ENCODE assay signal across 8 mouse cellular contexts in genomic region chr7:80687721-80688555, GRCm38 (mm10). TPM values are rescaled to one million over a fixed set of nuclear protein-coding genes. Genes with fewer than 3 reads are reported as not detected.
DNase-seq lines count a peak whose midpoint lies in the region; ATAC-seq and TF ChIP-seq lines count a peak whose summit lies in the region.

No protein-coding gene starts in this region.

- ATAC-seq in neural tube, embryonic 14.5 days (ENCODE audit: low read depth) = peak; percentile 63

- no peaks in the 10 kb centered on the region; the same call in 1 of the 2 replicates for H3K27me3 ChIP-seq in neural tube, embryonic 14.5 days (ENCODE audit: control insufficient read depth, insufficient read depth, low read length)

- peak overlapping the region; percentile 92 for H3K27ac ChIP-seq in layer of hippocampus, adult 2 months
- peak overlapping the region; percentile 97 for H3K27ac ChIP-seq in neural tube, embryonic 14.5 days (ENCODE audit: low read depth, low read length)

- no peaks in the 10 kb centered on the region for H3K36me3 ChIP-seq in neural tube, embryonic 14.5 days (ENCODE audit: control insufficient read depth, insufficient read depth, low read length)

- H3K4me1 ChIP-seq in neural tube, embryonic 14.5 days (ENCODE audit: control insufficient read depth, insufficient read depth, low read length) = 0 out of 2 replicates have a peak, but pooled peaks cover 5% of the 10 kb centered on the region

- H3K4me3 ChIP-seq in layer of hippocampus, adult 2 months = peak overlapping the region; percentile 73
- peak overlapping the region; percentile 88 for H3K4me3 ChIP-seq in neural tube, embryonic 14.5 days (ENCODE audit: low read depth, low read length)

- peak overlapping the region; percentile 72 for H3K4me2 ChIP-seq in neural tube, embryonic 14.5 days (ENCODE audit: low read depth, low read length)

- peak overlapping the region; percentile 90 for H3K9ac ChIP-seq in neural tube, embryonic 14.5 days (replicated peaks; ENCODE audit: low read depth, low read length)

- peak; percentile 54 for TF ChIP-seq CTCF in layer of hippocampus, adult 2 months (conservative IDR thresholded peaks at IDR 0.05)

- H3K9me3 ChIP-seq in neural tube, embryonic 14.5 days (ENCODE audit: control insufficient read depth, low read length) = no peaks in the 10 kb centered on the region

- WGBS in neural tube, embryonic 14.5 days = 1% methylated on average over 69 of the region's 69 CpGs

- peak; percentile 67 for DNase-seq in ES-CJ7 (ENCODE audit: low read depth, low spot score)
- DNase-seq in cerebellum, adult 8-10 months = peak; percentile 71
- DNase-seq in forelimb bud, embryonic 11.5 days (ENCODE audit: low read depth, low spot score) = peak; percentile 65
- peak; percentile 68 for DNase-seq in heart, postnatal 4 days
- DNase-seq in layer of hippocampus, adult 2 months (ENCODE audit: low spot score in 2 of 2) = peak; percentile 54 to 70
- DNase-seq in lung, adult 18-20 months = peak; percentile 58 to 62
- peak; percentile 50 for DNase-seq in telencephalon, adult 2 months (ENCODE audit: low read depth, low spot score)

RNA-seq across cellular contexts. Expression of gene Crtc3, which starts 0.7 kb away (rescaled TPM):
- total RNA-seq in heart, postnatal 4 days (2021) = 10 to 100 TPM; 19.5 to 20.3 TPM
- 10 to 100 TPM; 21.0 to 24.4 TPM for total RNA-seq in layer of hippocampus, adult 2 months (2021)
- 17.2 and 23.2 TPM in 2 replicates for polyA plus RNA-seq in neural tube, embryonic 14.5 days (2014; fragmentation: Nextera tagmentation; extraction: Ambion mirVana)

Comparison
In these comparisons a context has a peak if more than half of its experiments do, and no peak if none do; other contexts are left out.
1. Peak in every context shown above with its lines: DNase-seq, ATAC-seq, H3K4me3 ChIP-seq and H3K27ac ChIP-seq.